Mouse (Mus musculus) bone marrow, adult 2 months (tissue): ENCODE measurements around the gene Cfap43. TPM values are rescaled to one million over a fixed set of nuclear protein-coding genes. Genes with fewer than 3 reads are reported as not detected.

Experiments used
- H3K27ac ChIP-seq: fragments of 200-500 bp; 2 replicates; pipeline ENCODE4 v1.5.1; 2012; ENCODE audit warnings: low read depth, mild to moderate bottlenecking, control low read depth, inconsistent platforms, low read length; ENCODE audit not compliant: control insufficient read depth, poor library complexity, insufficient read depth
- H3K4me1 ChIP-seq: fragments of 200-500 bp; 2 replicates; pipeline ENCODE4 v1.6.1; 2011; ENCODE audit warnings: low read length; ENCODE audit not compliant: control insufficient read depth, insufficient read depth
- H3K4me3 ChIP-seq: fragments of 200-500 bp; replicated peaks from 2 replicates; pipeline ENCODE3; 2011; ENCODE audit warnings: mild to moderate bottlenecking, low read depth, low read length, control low read depth; ENCODE audit not compliant: control insufficient read depth
- CTCF ChIP-seq: fragments of 200-500 bp; IDR thresholded peaks from 2 replicates; pipeline ENCODE4 v1.5.1; 2011; ENCODE audit warnings: low read length, control low read depth; ENCODE audit not compliant: control insufficient read depth, insufficient read depth
- POLR2A ChIP-seq: fragments of 200-500 bp; IDR thresholded peaks from 2 replicates; pipeline ENCODE4 v1.6.1; 2011; ENCODE audit warnings: low read depth, mild to moderate bottlenecking, control low read depth, low read length, borderline replicate concordance; ENCODE audit not compliant: control insufficient read depth
- WGBS: fragments of 180-500 bp; shearing (Covaris S2); methylation state at CpG from one replicate; pipeline ENCODE4 v1.1.7; 2018; 5-methylcytosine and 5-hydroxymethylcytosine counted together
- polyA plus RNA-seq: library from polyadenylated mRNA; stranded (reverse); fragments of >200 nt; gene quantifications from 2 replicates; pipeline ENCODE4 v1.2.4, GENCODE M21; 2011; ENCODE audit warnings: low replicate concordance; ENCODE audit not compliant: missing spikeins, insufficient read depth, insufficient read length

The Cfap43 gene
- polyA plus RNA-seq, 1 experiment, result not detected

- Histone ChIP-seq H3K4me1 (peaks cover 21% of the 10 kb centered on the region), H3K27ac (peak overlapping the region; percentile 91), H3K4me3 (peak overlapping the region; percentile 67)
- TF ChIP-seq POLR2A (no peak), CTCF (no peak)
- 12% methylated on average over 10 of the region's 10 CpGs for WGBS
Observed at GRCm38 (mm10) chr19:47909387-47910116, 9.5 kb downstream of the Cfap43 start.

GRCm38 (mm10) chr19:47908961-47909371, 10.1 kb downstream of the Cfap43 start:
- Histone ChIP-seq H3K4me3 (peak overlapping the region; percentile 41), H3K4me1 (peaks cover 23% of the 10 kb centered on the region), H3K27ac (peak overlapping the region; percentile 59)
- 51% methylated on average over 6 of the region's 6 CpGs for WGBS
- TF ChIP-seq POLR2A (no peak), CTCF (no peak)

DNA sequence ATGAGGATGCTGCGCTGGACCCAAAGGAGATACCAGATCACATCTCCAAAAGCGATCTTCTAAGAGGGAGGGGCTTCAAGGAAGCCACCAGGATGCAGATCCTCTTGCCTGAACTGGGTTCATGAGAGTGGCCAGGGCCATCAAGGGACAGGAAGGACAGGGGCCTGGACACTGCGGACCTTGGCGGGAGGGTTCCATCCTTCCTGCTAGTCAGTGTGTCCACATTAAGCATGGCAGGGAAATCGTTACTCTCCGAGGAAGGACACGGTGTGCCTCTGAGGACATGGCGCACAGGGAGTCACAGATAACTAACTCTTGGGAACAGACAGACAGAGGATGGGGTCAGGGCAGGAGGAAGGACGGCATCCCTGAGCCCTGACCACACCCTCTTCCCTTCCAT, 11.5 kb downstream of the Cfap43 start:
- no peak overlapping the region for H3K27ac ChIP-seq
- no peak overlapping the region for H3K4me3 ChIP-seq
- WGBS, result 83% methylated on average over 9 of the region's 9 CpGs
- no peak for TF ChIP-seq POLR2A
- TF ChIP-seq CTCF, result no peak
- peaks cover 23% of the 10 kb centered on the region for H3K4me1 ChIP-seq

DNA sequence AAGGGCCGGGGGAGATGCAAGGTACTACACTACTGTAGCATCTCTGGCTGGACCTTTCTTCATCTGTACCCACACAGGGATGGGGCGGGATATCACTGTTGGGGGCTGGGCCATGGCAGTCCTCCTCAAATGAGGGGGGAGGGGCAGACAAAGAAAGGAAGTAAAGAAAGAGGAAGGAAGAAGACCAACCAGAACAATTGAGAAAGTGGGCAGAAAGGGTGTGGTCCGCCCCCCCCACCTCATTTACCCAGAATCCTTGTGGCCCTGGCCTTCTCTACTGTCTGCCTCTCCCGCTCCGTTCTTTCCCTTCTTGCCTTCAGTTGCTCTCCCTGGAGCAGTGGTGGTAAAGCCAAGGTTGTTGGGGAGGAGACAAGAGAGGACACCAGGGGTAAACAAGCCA, 13.5 kb downstream of the Cfap43 start:
- TF ChIP-seq POLR2A, result no peak
- TF ChIP-seq CTCF, result no peak
- Histone ChIP-seq H3K4me3 (peak overlapping the region; percentile 24), H3K4me1 (peaks cover 19% of the 10 kb centered on the region), H3K27ac (peak overlapping the region; percentile 83)
- WGBS, result 17% methylated on average over 5 of the region's 5 CpGs

GRCm38 (mm10) chr19:47905081-47905480, 14.0 kb downstream of the Cfap43 start:
- Histone ChIP-seq H3K27ac (peak overlapping the region; percentile 83), H3K4me3 (peak overlapping the region; percentile 14), H3K4me1 (peaks cover 17% of the 10 kb centered on the region)
- WGBS, result 11% methylated on average over 4 of the region's 4 CpGs
- TF ChIP-seq CTCF (no peak), POLR2A (no peak)

GRCm38 (mm10) chr19:47903679-47904078, 15.4 kb downstream of the Cfap43 start:
- TF ChIP-seq CTCF (no peak), POLR2A (no peak)
- H3K4me1 ChIP-seq, result peaks cover 15% of the 10 kb centered on the region
- H3K4me3 ChIP-seq, result no peak overlapping the region
- WGBS, result 73% methylated on average over 4 of the region's 4 CpGs
- no peak overlapping the region for H3K27ac ChIP-seq

- 49% methylated on average over 13 of the region's 13 CpGs for WGBS
- Histone ChIP-seq H3K4me3 (no peak overlapping the region), H3K4me1 (peaks cover 13% of the 10 kb centered on the region), H3K27ac (no peak overlapping the region)
- TF ChIP-seq POLR2A (no peak), CTCF (no peak)
Observed at GRCm38 (mm10) chr19:47902316-47903201, 16.5 kb downstream of the Cfap43 start.

DNA sequence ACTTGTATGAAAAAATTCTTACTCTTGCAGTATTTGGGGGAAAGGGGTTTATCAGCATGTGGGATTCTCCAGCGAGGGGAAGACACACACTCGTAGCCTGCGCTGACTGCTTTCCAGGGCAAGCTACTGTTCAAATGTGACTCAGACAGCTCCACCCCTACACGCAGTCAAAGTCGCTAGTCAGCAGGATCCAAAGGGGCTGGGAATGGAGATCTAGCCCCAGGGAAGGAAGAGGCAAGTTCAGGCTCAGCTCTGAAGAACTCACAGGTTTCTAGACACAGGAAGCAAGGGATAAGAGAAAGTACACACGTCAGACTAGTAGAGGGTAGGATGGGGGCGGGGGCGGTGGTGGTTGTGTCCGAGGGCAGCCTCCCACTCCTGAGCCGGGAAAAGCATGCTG, 18.5 kb downstream of the Cfap43 start:
- 70% methylated on average over 10 of the region's 10 CpGs for WGBS
- no peak overlapping the region for H3K4me3 ChIP-seq
- TF ChIP-seq POLR2A (no peak), CTCF (no peak)
- H3K27ac ChIP-seq, result no peak overlapping the region
- peaks cover 10% of the 10 kb centered on the region for H3K4me1 ChIP-seq
